Comparison of ENCODE assay signal across 8 mouse cellular contexts in genomic region chr1:118627781-118628464, GRCm38 (mm10). TPM values are rescaled to one million over a fixed set of nuclear protein-coding genes. Genes with fewer than 3 reads are reported as not detected.
A peak's percentile ranks its signal among the peaks of the same experiment; 100 is the strongest.
DNase-seq lines count a peak whose midpoint lies in the region; ATAC-seq and TF ChIP-seq lines count a peak whose summit lies in the region.

TSS of gene Tfcp2l1 (plus strand) at chr1:118627945.

- peak within 1 kb of the TSS; percentile 81 for H3K4me2 ChIP-seq in intestine, postnatal 0 days (replicated peaks; ENCODE audit: low read depth)
- H3K4me2 ChIP-seq in liver, embryonic 13.5 days, result peak within 1 kb of the TSS; percentile 71
- peak within 1 kb of the TSS; percentile 98 for H3K4me2 ChIP-seq in neural tube, embryonic 11.5 days (ENCODE audit: low read depth)
- peak within 1 kb of the TSS; percentile 91 for H3K4me2 ChIP-seq in stomach, embryonic 14.5 days (replicated peaks; ENCODE audit: low read depth, low read length)

- H3K27me3 ChIP-seq in embryonic facial prominence, embryonic 10.5 days (replicated peaks; ENCODE audit: low read depth, poor library complexity, severe bottlenecking), result peaks cover 62% of the 10 kb centered on the region
- no peaks in the 10 kb centered on the region for H3K27me3 ChIP-seq in intestine, postnatal 0 days (replicated peaks; ENCODE audit: control insufficient read depth, insufficient read depth, low read length)
- H3K27me3 ChIP-seq in liver, embryonic 13.5 days, result peaks cover 33% of the 10 kb centered on the region
- H3K27me3 ChIP-seq in neural tube, embryonic 11.5 days (ENCODE audit: control insufficient read depth, insufficient read depth, low read length), result peaks cover 17% of the 10 kb centered on the region
- peaks cover 5% of the 10 kb centered on the region; the same call in 1 of the 2 replicates for H3K27me3 ChIP-seq in stomach, embryonic 14.5 days (ENCODE audit: control insufficient read depth, insufficient read depth, low read length)

- DNase-seq in layer of hippocampus, adult 11-12 months (ENCODE audit: low spot score), result peak; percentile 18
- DNase-seq in layer of hippocampus, adult 9-10 months (ENCODE audit: low spot score), result no peak
- peak; percentile 77 for DNase-seq in embryonic facial prominence, embryonic 10.5 days (ENCODE audit: low spot score)
- peak; percentile 59 for DNase-seq in liver, embryonic 13.5 days
- peak; percentile 69 for DNase-seq in neural tube, embryonic 11.5 days (ENCODE audit: low spot score)

- H3K4me3 ChIP-seq in embryonic facial prominence, embryonic 10.5 days, result peak within 1 kb of the TSS; percentile 63
- H3K4me3 ChIP-seq in intestine, postnatal 0 days (ENCODE audit: low read depth, low read length), result peak within 1 kb of the TSS; percentile 65
- H3K4me3 ChIP-seq in liver, embryonic 13.5 days (replicated peaks), result peak within 1 kb of the TSS; percentile 57
- H3K4me3 ChIP-seq in neural tube, embryonic 11.5 days (ENCODE audit: low read depth, low read length), result peak within 1 kb of the TSS; percentile 44
- H3K4me3 ChIP-seq in stomach, embryonic 14.5 days (ENCODE audit: low read depth, low read length), result peak within 1 kb of the TSS; percentile 40

- no peaks in the 10 kb centered on the region for H3K36me3 ChIP-seq in embryonic facial prominence, embryonic 10.5 days (replicated peaks)
- H3K36me3 ChIP-seq in intestine, postnatal 0 days (ENCODE audit: control insufficient read depth, insufficient read depth), result no peaks in the 10 kb centered on the region
- H3K36me3 ChIP-seq in liver, embryonic 13.5 days, result no peaks in the 10 kb centered on the region
- H3K36me3 ChIP-seq in neural tube, embryonic 11.5 days (ENCODE audit: control insufficient read depth, insufficient read depth, low read length), result no peaks in the 10 kb centered on the region
- no peaks in the 10 kb centered on the region for H3K36me3 ChIP-seq in stomach, embryonic 14.5 days (ENCODE audit: control insufficient read depth, insufficient read depth, low read length)

- H3K9me3 ChIP-seq in embryonic facial prominence, embryonic 10.5 days, result no peaks in the 10 kb centered on the region
- no peaks in the 10 kb centered on the region for H3K9me3 ChIP-seq in intestine, postnatal 0 days (ENCODE audit: control insufficient read depth)
- no peaks in the 10 kb centered on the region for H3K9me3 ChIP-seq in liver, embryonic 13.5 days (replicated peaks)
- H3K9me3 ChIP-seq in neural tube, embryonic 11.5 days (ENCODE audit: control insufficient read depth, low read length), result no peaks in the 10 kb centered on the region
- no peaks in the 10 kb centered on the region for H3K9me3 ChIP-seq in stomach, embryonic 14.5 days (ENCODE audit: control insufficient read depth, low read depth, low read length)

- under 1% methylated on average over 48 of the region's 48 CpGs for WGBS in embryonic facial prominence, embryonic 10.5 days
- under 1% methylated on average over 48 of the region's 48 CpGs for WGBS in intestine, postnatal 0 days
- WGBS in liver, embryonic 13.5 days (ENCODE audit: insufficient replicate concordance), result 2% methylated on average over 48 of the region's 48 CpGs
- WGBS in neural tube, embryonic 11.5 days, result under 1% methylated on average over 48 of the region's 48 CpGs
- WGBS in stomach, embryonic 14.5 days, result under 1% methylated on average over 48 of the region's 48 CpGs

- TF ChIP-seq CTCF in intestine, postnatal 0 days (IDR thresholded peaks at IDR 0.05; ENCODE audit: low read depth), result peak; percentile 71

- H3K9ac ChIP-seq in intestine, postnatal 0 days (ENCODE audit: low read depth, low read length), result peak within 1 kb of the TSS; percentile 35; the same call in 1 of the 2 replicates
- H3K9ac ChIP-seq in liver, embryonic 13.5 days, result peak within 1 kb of the TSS; percentile 52
- H3K9ac ChIP-seq in neural tube, embryonic 11.5 days (ENCODE audit: low read length), result peak within 1 kb of the TSS; percentile 38; the same call in 1 of the 2 replicates
- no peak within 1 kb of the TSS for H3K9ac ChIP-seq in stomach, embryonic 14.5 days (replicated peaks; ENCODE audit: low read depth, low read length)

- peaks cover 10% of the 10 kb centered on the region for H3K4me1 ChIP-seq in embryonic facial prominence, embryonic 10.5 days
- H3K4me1 ChIP-seq in intestine, postnatal 0 days (replicated peaks; ENCODE audit: control insufficient read depth, insufficient read depth, low read length), result no peaks in the 10 kb centered on the region
- H3K4me1 ChIP-seq in liver, embryonic 13.5 days (replicated peaks), result peaks cover 11% of the 10 kb centered on the region
- 0 out of 2 replicates have a peak, but pooled peaks cover 6% of the 10 kb centered on the region for H3K4me1 ChIP-seq in neural tube, embryonic 11.5 days (ENCODE audit: control insufficient read depth, insufficient read depth, low read length)
- no peaks in the 10 kb centered on the region for H3K4me1 ChIP-seq in stomach, embryonic 14.5 days (ENCODE audit: control insufficient read depth, insufficient read depth, low read length)

- ATAC-seq in granulocyte monocyte progenitor cell, adult 5-6 weeks (replicated peaks; ENCODE audit: poor library complexity, severe bottlenecking), result peak; percentile 94
- peak; percentile 92 for ATAC-seq in intestine, postnatal 0 days
- ATAC-seq in liver, embryonic 13.5 days (ENCODE audit: low read depth), result peak; percentile 85
- peak; percentile 84 for ATAC-seq in neural tube, embryonic 11.5 days (ENCODE audit: insufficient read depth, low FRiP score, low TSS enrichment)
- ATAC-seq in stomach, embryonic 14.5 days (ENCODE audit: insufficient number of reproducible peaks, insufficient read depth, low FRiP score, low read depth), result peak; percentile 90

- H3K27ac ChIP-seq in embryonic facial prominence, embryonic 10.5 days (replicated peaks), result no peak within 1 kb of the TSS
- H3K27ac ChIP-seq in intestine, postnatal 0 days (ENCODE audit: low read depth, low read length), result 0 out of 2 replicates have a peak within 1 kb of the TSS, but pooled peaks have one; percentile 42
- no peak within 1 kb of the TSS for H3K27ac ChIP-seq in liver, embryonic 13.5 days
- H3K27ac ChIP-seq in neural tube, embryonic 11.5 days (ENCODE audit: low read depth, low read length), result no peak within 1 kb of the TSS
- no peak within 1 kb of the TSS for H3K27ac ChIP-seq in stomach, embryonic 14.5 days (ENCODE audit: low read length)

RNA-seq across cellular contexts. Expression of gene Tfcp2l1, which starts in this region (rescaled TPM):
- 0.20 and 0.60 TPM in 2 replicates for polyA plus RNA-seq in embryonic facial prominence, embryonic 10.5 days (2016; fragmentation: Nextera tagmentation; extraction: Ambion mirVana)
- not detected in 2 replicates for total RNA-seq in granulocyte monocyte progenitor cell, adult 5-6 weeks (2014; fragmentation: Nextera tagmentation)
- 0.15 and 1.7 TPM in 2 replicates for total RNA-seq in granulocyte monocyte progenitor cell, adult 5-6 weeks (2017)
- 3.0 and 3.4 TPM in 2 replicates for polyA plus RNA-seq in intestine, postnatal 0 days (2015; fragmentation: Nextera tagmentation; extraction: Ambion mirVana)
- 0.54 and 0.92 TPM in 2 replicates for polyA plus RNA-seq in liver, embryonic 13.5 days (2015; fragmentation: Nextera tagmentation; extraction: Ambion mirVana)
- 0.08 and 0.12 TPM in 2 replicates for polyA plus RNA-seq in neural tube, embryonic 11.5 days (2014; fragmentation: Nextera tagmentation; extraction: Ambion mirVana)
- 1.4 and 1.5 TPM in 2 replicates for polyA plus RNA-seq in stomach, embryonic 14.5 days (2014; fragmentation: Nextera tagmentation; extraction: Ambion mirVana)

Comparison
In these comparisons a context has a peak if more than half of its experiments do, and no peak if none do; other contexts are left out.
1. Peak in DNase-seq and H3K4me3 ChIP-seq in embryonic facial prominence, embryonic 10.5 days; RNA of the gene not detected or under 1 TPM.
2. Peak in DNase-seq, ATAC-seq, H3K4me3 ChIP-seq, H3K9ac ChIP-seq and H3K4me2 ChIP-seq in liver, embryonic 13.5 days; RNA of the gene not detected or under 1 TPM.
3. Peak in DNase-seq, ATAC-seq, H3K4me3 ChIP-seq, H3K9ac ChIP-seq and H3K4me2 ChIP-seq in neural tube, embryonic 11.5 days; RNA of the gene not detected or under 1 TPM.